Mouse (Mus musculus) forebrain, postnatal 0 days (tissue): ENCODE measurements at regions not wholly inside any gene's neighbourhood (a gene's known extent, or its start where the extent isn't known, plus 50 kb on each side); places are given as distances from the start of the nearest gene placed in this dataset.

Experiments
- ATAC-seq: fragments of 200-750 bp; cut with Nextera tagmentation; 2 replicates; pipeline ENCODE4 v1.8.0; 2017; ENCODE audit warnings: mild to moderate bottlenecking, moderate library complexity
- DNase-seq: peaks from one replicate; pipeline ENCODE4 v3.0.0-alpha.2; 2015
- H3K27ac ChIP-seq: fragments of 300-500 bp; sonication (generic); 2 replicates; pipeline ENCODE4 v1.5.1; 2014; ENCODE audit warnings: low read depth, mild to moderate bottlenecking, antibody characterized with exemption, low read length, moderate library complexity, mixed read lengths
- H3K27me3 ChIP-seq: fragments of 300-500 bp; sonication (generic); 2 replicates; pipeline ENCODE4 v1.6.1; 2014; ENCODE audit warnings: mild to moderate bottlenecking, low read length, mixed read lengths; ENCODE audit not compliant: insufficient read depth
- H3K36me3 ChIP-seq: fragments of 300-500 bp; sonication (generic); 2 replicates; pipeline ENCODE4 v1.6.1; 2014; ENCODE audit warnings: mild to moderate bottlenecking, moderate library complexity; ENCODE audit not compliant: insufficient read depth
- H3K4me1 ChIP-seq: fragments of 300-500 bp; sonication (generic); 2 replicates; pipeline ENCODE4 v1.6.1; 2014; ENCODE audit warnings: antibody characterized with exemption; ENCODE audit not compliant: insufficient read depth
- H3K4me2 ChIP-seq: fragments of 300-500 bp; sonication (generic); 2 replicates; pipeline ENCODE4 v1.6.1; 2014; ENCODE audit warnings: low read depth, mild to moderate bottlenecking, moderate library complexity
- H3K4me3 ChIP-seq: fragments of 300-500 bp; sonication (generic); 2 replicates; pipeline ENCODE4 v1.5.1; 2014; ENCODE audit warnings: low read depth, low read length, mixed read lengths
- H3K9ac ChIP-seq: fragments of 300-500 bp; sonication (generic); 2 replicates; pipeline ENCODE4 v1.6.1; 2014; ENCODE audit warnings: mild to moderate bottlenecking
- H3K9me3 ChIP-seq: fragments of 300-500 bp; sonication (generic); 2 replicates; pipeline ENCODE4 v1.6.1; 2016; ENCODE audit warnings: low read length
- CTCF ChIP-seq: sonication (generic); IDR thresholded peaks from 2 replicates; pipeline ENCODE4 v1.5.1; 2016; ENCODE audit warnings: antibody characterized with exemption, control low read depth, low read depth
- WGBS: fragments of 180-500 bp; shearing (Covaris S2); extraction: QIAGEN DNeasy Blood & Tissue Kit; methylation state at CpG from one replicate; pipeline ENCODE4 v1.1.7; 2014; 5-methylcytosine and 5-hydroxymethylcytosine counted together

GRCm38 (mm10) chr10:117908079-117908675 lies 62.3 kb upstream of the Rap1b start:
- H3K27ac ChIP-seq: no peak overlapping the region
- TF ChIP-seq CTCF: no peak
- H3K4me2 ChIP-seq: no peak overlapping the region
- no peaks in the 10 kb centered on the region for H3K36me3 ChIP-seq
- ATAC-seq: no peak
- H3K4me1 ChIP-seq: 0 out of 2 replicates have a peak, but pooled peaks cover 4% of the 10 kb centered on the region
- no peak overlapping the region for H3K9ac ChIP-seq
- WGBS: 59% methylated on average over 16 of the region's 16 CpGs
- DNase-seq: no peak
- H3K9me3 ChIP-seq: no peaks in the 10 kb centered on the region
- no peaks in the 10 kb centered on the region for H3K27me3 ChIP-seq
- no peak overlapping the region for H3K4me3 ChIP-seq

DNA sequence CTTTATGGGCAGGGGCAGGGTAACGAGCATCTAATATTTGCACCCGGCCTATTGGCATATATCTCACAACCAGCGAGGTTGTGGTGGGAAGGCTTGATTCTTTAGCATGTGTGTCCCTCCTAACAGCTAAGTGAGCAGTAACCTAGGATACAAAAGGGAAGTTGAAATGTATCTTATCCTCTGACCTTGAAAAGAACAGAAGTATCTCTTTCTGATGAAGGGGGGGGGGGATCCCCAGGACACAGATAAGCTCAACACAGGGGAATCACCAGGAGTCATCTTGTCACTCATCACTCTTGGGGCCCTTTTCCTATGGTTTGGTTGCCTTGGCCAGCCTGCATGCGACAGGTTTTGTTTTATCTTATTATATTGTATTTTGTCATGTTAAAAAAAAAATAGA lies 63.3 kb upstream of the Rap1b start:
- DNase-seq (no peak), ATAC-seq (no peak)
- no peak for TF ChIP-seq CTCF
- no peaks in the 10 kb centered on the region for H3K9me3 ChIP-seq
- 0 out of 2 replicates have a peak, but pooled peaks cover 4% of the 10 kb centered on the region for H3K4me1 ChIP-seq
- H3K27me3 ChIP-seq: no peaks in the 10 kb centered on the region
- H3K9ac ChIP-seq: no peak overlapping the region
- H3K36me3 ChIP-seq: no peaks in the 10 kb centered on the region
- no peak overlapping the region for H3K27ac ChIP-seq
- WGBS: 87% methylated on average over 4 of the region's 4 CpGs
- H3K4me3 ChIP-seq: no peak overlapping the region
- no peak overlapping the region for H3K4me2 ChIP-seq

DNA sequence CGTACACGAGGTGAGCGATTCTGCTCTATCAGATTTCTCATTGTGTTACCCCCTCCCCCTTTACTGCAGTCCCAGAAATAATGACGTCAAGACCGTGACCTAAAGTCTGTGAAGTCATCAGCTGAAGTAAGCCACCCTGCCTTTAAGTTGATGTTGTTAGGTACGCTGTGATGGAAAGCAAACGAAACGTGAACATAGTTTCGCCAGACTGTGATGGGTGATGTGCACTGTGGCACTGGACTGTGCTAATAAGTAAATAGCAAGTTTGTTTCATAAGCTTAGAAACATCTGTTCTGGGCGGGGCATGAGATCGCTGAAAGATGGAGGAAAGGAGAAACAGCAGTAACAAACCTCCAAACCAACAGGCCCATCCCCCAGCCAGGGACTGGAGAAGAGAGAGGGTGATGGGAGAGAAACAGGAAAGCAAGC lies 64.0 kb upstream of the Rap1b start:
- no peak for TF ChIP-seq CTCF
- ATAC-seq: no peak
- WGBS: 77% methylated on average over 11 of the region's 11 CpGs

GRCm38 (mm10) chr10:117910426-117910825 lies 64.6 kb upstream of the Rap1b start:
- no peaks in the 10 kb centered on the region for H3K27me3 ChIP-seq
- no peaks in the 10 kb centered on the region for H3K9me3 ChIP-seq
- no peak for DNase-seq
- ATAC-seq: no peak
- H3K36me3 ChIP-seq: no peaks in the 10 kb centered on the region
- H3K27ac ChIP-seq: no peak overlapping the region
- H3K4me3 ChIP-seq: no peak overlapping the region
- H3K4me2 ChIP-seq: no peak overlapping the region
- 0 out of 2 replicates have a peak, but pooled peaks cover 4% of the 10 kb centered on the region for H3K4me1 ChIP-seq
- H3K9ac ChIP-seq: no peak overlapping the region
- 85% methylated on average over 7 of the region's 7 CpGs for WGBS
- TF ChIP-seq CTCF: no peak

More for the DNA sequence above, 64.0 kb upstream of the Rap1b start:
- Histone ChIP-seq H3K9me3 (no peaks in the 10 kb centered on the region), H3K36me3 (no peaks in the 10 kb centered on the region), H3K9ac (no peak overlapping the region), H3K27me3 (no peaks in the 10 kb centered on the region), H3K4me2 (no peak overlapping the region), H3K27ac (no peak overlapping the region), H3K4me1 (0 out of 2 replicates have a peak, but pooled peaks cover 4% of the 10 kb centered on the region), H3K4me3 (no peak overlapping the region)
- DNase-seq: no peak

DNA sequence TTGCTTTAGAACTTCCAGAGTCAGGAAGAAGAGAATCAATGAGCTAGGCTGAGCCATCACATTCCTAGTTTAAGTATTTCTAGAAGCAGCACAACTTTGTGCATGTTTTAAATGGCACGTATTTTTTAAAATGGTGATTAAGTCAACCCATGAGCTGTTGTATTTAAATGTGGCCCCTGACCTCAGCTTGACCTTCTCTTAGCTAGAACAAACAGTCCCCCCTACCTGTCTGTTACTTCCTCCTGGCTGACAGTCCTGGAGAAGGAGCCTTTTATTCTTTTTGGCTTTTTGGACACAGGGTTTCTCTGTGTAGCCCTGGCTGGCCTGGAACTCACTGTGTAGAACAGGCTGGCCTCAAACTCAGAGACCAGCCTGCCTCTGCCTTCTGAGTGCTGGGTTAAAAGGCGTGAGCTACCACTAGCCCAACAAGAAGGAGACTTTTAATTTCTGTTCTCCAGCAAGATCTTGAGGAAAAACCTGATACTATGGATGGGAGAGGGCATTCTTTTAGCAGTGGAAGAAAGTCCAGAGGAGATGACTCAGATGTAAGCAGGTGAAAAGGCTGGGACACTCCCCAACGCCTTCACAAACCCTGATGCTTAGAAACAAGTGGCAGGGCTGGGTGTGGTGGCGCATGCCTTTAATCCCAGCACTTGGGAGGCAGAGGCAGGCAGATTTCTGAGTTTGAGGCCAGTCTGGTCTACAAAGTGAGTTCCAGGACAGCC lies 69.3 kb upstream of the Rap1b start:
- H3K27me3 ChIP-seq: no peaks in the 10 kb centered on the region
- H3K4me3 ChIP-seq: no peak overlapping the region
- no peak for DNase-seq
- H3K9me3 ChIP-seq: no peaks in the 10 kb centered on the region
- H3K4me2 ChIP-seq: no peak overlapping the region
- 93% methylated on average over 4 of the region's 4 CpGs for WGBS
- H3K27ac ChIP-seq: no peak overlapping the region
- no peak overlapping the region for H3K9ac ChIP-seq
- no peak for TF ChIP-seq CTCF
- no peaks in the 10 kb centered on the region for H3K36me3 ChIP-seq
- H3K4me1 ChIP-seq: no peaks in the 10 kb centered on the region
- ATAC-seq: no peak

- Histone ChIP-seq H3K27me3 (no peaks in the 10 kb centered on the region), H3K4me2 (no peak overlapping the region), H3K4me3 (no peak overlapping the region), H3K9me3 (no peaks in the 10 kb centered on the region), H3K36me3 (no peaks in the 10 kb centered on the region), H3K27ac (no peak overlapping the region), H3K9ac (no peak overlapping the region), H3K4me1 (no peaks in the 10 kb centered on the region)
- no peak for DNase-seq
- WGBS: 66% methylated on average over 7 of the region's 7 CpGs
- TF ChIP-seq CTCF: no peak
- ATAC-seq: no peak
These were observed 70.4 kb upstream of the Rap1b start for GRCm38 (mm10) chr10:117916280-117916679.

DNA sequence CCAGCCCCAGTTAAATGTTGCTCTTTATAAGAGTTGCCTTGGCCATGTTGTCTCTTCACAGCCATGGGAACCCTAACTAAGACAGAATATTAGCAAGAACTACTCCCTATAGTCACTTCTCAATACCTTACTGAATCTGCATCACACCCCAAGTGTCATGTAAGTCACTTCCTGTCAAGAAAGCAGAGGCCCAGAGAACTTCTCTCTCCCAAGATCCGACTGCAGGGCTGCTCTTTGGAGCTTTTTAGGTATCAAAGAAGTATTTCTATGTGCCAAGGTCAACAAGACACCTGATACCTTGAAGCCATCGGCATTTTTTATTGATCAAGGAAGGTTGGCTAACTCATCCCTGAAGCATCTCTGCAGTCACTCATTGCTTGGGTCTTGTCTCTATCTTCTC lies 72.0 kb upstream of the Rap1b start:
- no peak overlapping the region for H3K4me2 ChIP-seq
- H3K27me3 ChIP-seq: no peaks in the 10 kb centered on the region
- no peak overlapping the region for H3K9ac ChIP-seq
- H3K27ac ChIP-seq: no peak overlapping the region
- DNase-seq: no peak
- no peak for TF ChIP-seq CTCF
- H3K36me3 ChIP-seq: no peaks in the 10 kb centered on the region
- H3K4me3 ChIP-seq: no peak overlapping the region
- 87% methylated on average over 2 of the region's 2 CpGs for WGBS
- H3K9me3 ChIP-seq: no peaks in the 10 kb centered on the region
- ATAC-seq: no peak
- no peaks in the 10 kb centered on the region for H3K4me1 ChIP-seq
